Mouse (Mus musculus) embryonic facial prominence, embryonic 10.5 days (tissue): ENCODE measurements around the gene Rdh9. TPM values are rescaled to one million over a fixed set of nuclear protein-coding genes. Genes with fewer than 3 reads are reported as not detected.
A peak's percentile ranks its signal among the peaks of the same experiment; 100 is the strongest.

Experiments used
- DNase-seq: peaks from one replicate; pipeline ENCODE4 v3.0.0-alpha.2; 2017; ENCODE audit warnings: low spot score
- H3K27ac ChIP-seq: fragments of 300-500 bp; sonication (generic); replicated peaks from 2 replicates; pipeline ENCODE4 v1.5.1; 2016; ENCODE audit warnings: mild to moderate bottlenecking
- H3K27me3 ChIP-seq: fragments of 300-500 bp; sonication (generic); replicated peaks from 2 replicates; pipeline ENCODE4 v1.6.1; 2016; ENCODE audit warnings: low read depth, mild to moderate bottlenecking; ENCODE audit not compliant: poor library complexity, severe bottlenecking
- H3K36me3 ChIP-seq: fragments of 300-500 bp; sonication (generic); replicated peaks from 2 replicates; pipeline ENCODE4 v1.6.1; 2016; ENCODE audit warnings: mild to moderate bottlenecking, moderate library complexity
- H3K4me1 ChIP-seq: fragments of 300-500 bp; sonication (generic); 2 replicates; pipeline ENCODE4 v1.6.1; 2016
- H3K4me3 ChIP-seq: fragments of 300-500 bp; sonication (generic); 2 replicates; pipeline ENCODE4 v1.5.1; 2016; ENCODE audit warnings: mild to moderate bottlenecking, moderate library complexity
- H3K9me3 ChIP-seq: fragments of 300-500 bp; sonication (generic); 2 replicates; pipeline ENCODE4 v1.6.1; 2016; ENCODE audit warnings: mild to moderate bottlenecking
- WGBS: fragments of 180-500 bp; shearing (Covaris S2); methylation state at CpG from one replicate; pipeline ENCODE4 v1.1.7; 2016; 5-methylcytosine and 5-hydroxymethylcytosine counted together
- polyA plus RNA-seq: library from polyadenylated mRNA; unstranded; fragments of >200 nt; fragmentation: Nextera tagmentation; extraction: Ambion mirVana; gene quantifications from 2 replicates; pipeline ENCODE4 v1.2.1, GENCODE M21; 2016

The Rdh9 gene
- not detected in 2 replicates for polyA plus RNA-seq

GRCm38 (mm10) chr10:127776011-127776410 lies at the start of gene Rdh9:
TSS of gene Rdh9 (plus strand) at chr10:127776386.
- no peak within 1 kb of the TSS for H3K4me3 ChIP-seq
- 82% methylated on average over 2 of the region's 2 CpGs for WGBS
- H3K9me3 ChIP-seq, result no peaks in the 10 kb centered on the region
- no peaks in the 10 kb centered on the region for H3K27me3 ChIP-seq
- H3K36me3 ChIP-seq, result no peaks in the 10 kb centered on the region
- H3K4me1 ChIP-seq, result no peaks in the 10 kb centered on the region
- no peak within 1 kb of the TSS for H3K27ac ChIP-seq
- no peak for DNase-seq

- no peak overlapping the region for H3K27ac ChIP-seq
- H3K4me1 ChIP-seq, result peaks cover 22% of the 10 kb centered on the region
- no peaks in the 10 kb centered on the region for H3K9me3 ChIP-seq
- no peak overlapping the region for H3K4me3 ChIP-seq
- DNase-seq, result no peak
- H3K27me3 ChIP-seq, result peaks cover 55% of the 10 kb centered on the region
- WGBS, result 80% methylated on average over 8 of the region's 8 CpGs
- H3K36me3 ChIP-seq, result no peaks in the 10 kb centered on the region
Measured at GRCm38 (mm10) chr10:127728437-127728836, 47.7 kb upstream of the Rdh9 start.

GRCm38 (mm10) chr10:127730285-127730932 lies 45.8 kb upstream of the Rdh9 start:
- no peaks in the 10 kb centered on the region for H3K9me3 ChIP-seq
- no peak overlapping the region for H3K4me3 ChIP-seq
- H3K27me3 ChIP-seq, result peaks cover 44% of the 10 kb centered on the region
- H3K4me1 ChIP-seq, result peaks cover 29% of the 10 kb centered on the region
- H3K27ac ChIP-seq, result no peak overlapping the region
- no peaks in the 10 kb centered on the region for H3K36me3 ChIP-seq
- WGBS, result 67% methylated on average over 11 of the region's 11 CpGs
- DNase-seq, result no peak

- DNase-seq, result no peak
- Histone ChIP-seq H3K9me3 (no peaks in the 10 kb centered on the region), H3K36me3 (no peaks in the 10 kb centered on the region), H3K4me1 (peaks cover 29% of the 10 kb centered on the region), H3K4me3 (no peak overlapping the region), H3K27ac (no peak overlapping the region), H3K27me3 (peaks cover 39% of the 10 kb centered on the region)
- WGBS, result 37% methylated on average over 9 of the region's 9 CpGs
Measured at GRCm38 (mm10) chr10:127730933-127731310, 45.3 kb upstream of the Rdh9 start.

GRCm38 (mm10) chr10:127731397-127731796 lies 44.8 kb upstream of the Rdh9 start:
- Histone ChIP-seq H3K9me3 (no peaks in the 10 kb centered on the region), H3K27me3 (peaks cover 37% of the 10 kb centered on the region), H3K36me3 (no peaks in the 10 kb centered on the region), H3K27ac (no peak overlapping the region), H3K4me1 (peaks cover 29% of the 10 kb centered on the region), H3K4me3 (no peak overlapping the region)
- WGBS, result 42% methylated on average over 5 of the region's 5 CpGs
- DNase-seq, result no peak

- Histone ChIP-seq H3K27ac (no peak overlapping the region), H3K9me3 (no peaks in the 10 kb centered on the region), H3K36me3 (no peaks in the 10 kb centered on the region), H3K4me1 (peaks cover 26% of the 10 kb centered on the region), H3K4me3 (no peak overlapping the region), H3K27me3 (peaks cover 11% of the 10 kb centered on the region; the same call in 1 of the 2 replicates)
- DNase-seq, result no peak
- WGBS, result 49% methylated on average over 5 of the region's 5 CpGs
Measured at GRCm38 (mm10) chr10:127734434-127734833, 41.8 kb upstream of the Rdh9 start.

GRCm38 (mm10) chr10:127736266-127736665 lies 39.9 kb upstream of the Rdh9 start:
- peaks cover 4% of the 10 kb centered on the region for H3K36me3 ChIP-seq
- DNase-seq, result no peak
- H3K9me3 ChIP-seq, result no peaks in the 10 kb centered on the region
- no peak overlapping the region for H3K4me3 ChIP-seq
- peaks cover 24% of the 10 kb centered on the region for H3K4me1 ChIP-seq
- H3K27ac ChIP-seq, result no peak overlapping the region
- 81% methylated on average over 2 of the region's 2 CpGs for WGBS
- H3K27me3 ChIP-seq, result peaks cover 3% of the 10 kb centered on the region; the same call in 1 of the 2 replicates

- H3K27me3 ChIP-seq, result 0 out of 2 replicates have a peak, but pooled peaks cover 3% of the 10 kb centered on the region
- peaks cover 10% of the 10 kb centered on the region for H3K36me3 ChIP-seq
- no peak overlapping the region for H3K4me3 ChIP-seq
- WGBS, result 77% methylated on average over 4 of the region's 4 CpGs
- DNase-seq, result no peak
- H3K9me3 ChIP-seq, result no peaks in the 10 kb centered on the region
- peaks cover 22% of the 10 kb centered on the region for H3K4me1 ChIP-seq
- H3K27ac ChIP-seq, result no peak overlapping the region
Measured at GRCm38 (mm10) chr10:127736916-127737315, 39.3 kb upstream of the Rdh9 start.

GRCm38 (mm10) chr10:127737552-127737951 lies 38.6 kb upstream of the Rdh9 start:
- Histone ChIP-seq H3K27me3 (0 out of 2 replicates have a peak, but pooled peaks cover 3% of the 10 kb centered on the region), H3K4me1 (peaks cover 22% of the 10 kb centered on the region), H3K9me3 (no peaks in the 10 kb centered on the region), H3K36me3 (peaks cover 17% of the 10 kb centered on the region), H3K27ac (no peak overlapping the region), H3K4me3 (no peak overlapping the region)
- DNase-seq, result no peak
- WGBS, result 24% methylated on average over 2 of the region's 2 CpGs

- H3K9me3 ChIP-seq, result 0 out of 2 replicates have a peak, but pooled peaks cover 4% of the 10 kb centered on the region
- peak; percentile 47 for DNase-seq
- H3K36me3 ChIP-seq, result peaks cover 24% of the 10 kb centered on the region
- peak overlapping the region; percentile 96; the same call in 1 of the 2 replicates for H3K4me3 ChIP-seq
- H3K27me3 ChIP-seq, result 0 out of 2 replicates have a peak, but pooled peaks cover 3% of the 10 kb centered on the region
- peaks cover 22% of the 10 kb centered on the region for H3K4me1 ChIP-seq
- 51% methylated on average over 13 of the region's 13 CpGs for WGBS
- H3K27ac ChIP-seq, result no peak overlapping the region
Measured at GRCm38 (mm10) chr10:127738151-127738882, 37.9 kb upstream of the Rdh9 start.

- peaks cover 15% of the 10 kb centered on the region for H3K4me1 ChIP-seq
- H3K27ac ChIP-seq, result peak within 1 kb of the TSS; percentile 97
- peak; percentile 89 for DNase-seq
- 0 out of 2 replicates have a peak, but pooled peaks cover 4% of the 10 kb centered on the region for H3K9me3 ChIP-seq
- 0 out of 2 replicates have a peak, but pooled peaks cover 3% of the 10 kb centered on the region for H3K27me3 ChIP-seq
- 1% methylated on average over 61 of the region's 61 CpGs for WGBS
- H3K36me3 ChIP-seq, result peaks cover 33% of the 10 kb centered on the region
- peak within 1 kb of the TSS; percentile 96 for H3K4me3 ChIP-seq
Measured at GRCm38 (mm10) chr10:127739083-127739660, 37.0 kb upstream of the Rdh9 start, which contains the start of gene Zbtb39. TSS of gene Zbtb39 (plus strand) at chr10:127739538.

- Histone ChIP-seq H3K9me3 (0 out of 2 replicates have a peak, but pooled peaks cover 4% of the 10 kb centered on the region), H3K36me3 (peaks cover 38% of the 10 kb centered on the region), H3K27me3 (0 out of 2 replicates have a peak, but pooled peaks cover 3% of the 10 kb centered on the region), H3K4me1 (peaks cover 15% of the 10 kb centered on the region), H3K4me3 (peak overlapping the region; percentile 96), H3K27ac (peak overlapping the region; percentile 97)
- under 1% methylated on average over 54 of the region's 55 CpGs for WGBS
- peak; percentile 66 for DNase-seq
Measured at GRCm38 (mm10) chr10:127739661-127740161, 36.5 kb upstream of the Rdh9 start.
